Mouse (Mus musculus) ES-Bruce4 (cell line): Measurements from ENCODE around the gene Notum. TPM values are rescaled to one million over a fixed set of nuclear protein-coding genes. Genes with fewer than 3 reads are reported as not detected.

Source experiments
- H3K27ac ChIP-seq: 2 replicates; pipeline ENCODE4 v1.5.1; 2012; ENCODE audit warnings: low read length, inconsistent platforms; ENCODE audit not compliant: insufficient read depth
- H3K27me3 ChIP-seq: 2 replicates; pipeline ENCODE4 v1.6.1; 2012; ENCODE audit warnings: mild to moderate bottlenecking, low read length, inconsistent platforms; ENCODE audit not compliant: control insufficient read depth, poor library complexity, insufficient read depth, severe bottlenecking
- H3K36me3 ChIP-seq: 2 replicates; pipeline ENCODE4 v1.6.1; 2012; ENCODE audit warnings: inconsistent platforms, mild to moderate bottlenecking, low read length, moderate library complexity; ENCODE audit not compliant: control insufficient read depth, poor library complexity, insufficient read depth, severe bottlenecking
- H3K4me1 ChIP-seq: one replicate; pipeline ENCODE4 v1.8.1; 2011; ENCODE audit warnings: low read length; ENCODE audit not compliant: control insufficient read depth, insufficient read depth
- H3K4me3 ChIP-seq: 2 replicates; pipeline ENCODE4 v1.5.1; 2011; ENCODE audit warnings: low read depth, mild to moderate bottlenecking, low read length
- H3K9ac ChIP-seq: 2 replicates; pipeline ENCODE4 v1.6.1; 2012; ENCODE audit warnings: low read depth, mild to moderate bottlenecking, inconsistent platforms; ENCODE audit not compliant: poor library complexity, severe bottlenecking
- H3K9me3 ChIP-seq: replicated peaks from 2 replicates; pipeline ENCODE4 v1.6.1; 2012; ENCODE audit warnings: mild to moderate bottlenecking, low read length, inconsistent platforms; ENCODE audit not compliant: control insufficient read depth, poor library complexity, insufficient read depth, severe bottlenecking
- CTCF ChIP-seq: IDR thresholded peaks from one replicate; pipeline ENCODE4 v1.8.1; 2011; ENCODE audit warnings: low read depth, low read length
- EP300 ChIP-seq: IDR thresholded peaks from 2 replicates; pipeline ENCODE4 v1.6.1; 2011; ENCODE audit warnings: low read depth, low read length; ENCODE audit not compliant: insufficient read depth
- POLR2A ChIP-seq: IDR thresholded peaks from one replicate; pipeline ENCODE4 v1.8.1; 2011; ENCODE audit warnings: low read length; ENCODE audit not compliant: insufficient read depth
- polyA plus RNA-seq: library from polyadenylated mRNA; stranded (reverse); fragments of >200 nt; gene quantifications from 2 replicates; pipeline ENCODE4 v1.2.4, GENCODE M21; 2011; ENCODE audit warnings: low read depth; ENCODE audit not compliant: missing spikeins, insufficient read depth, insufficient read length

Gene Notum
- polyA plus RNA-seq, 1 experiment = 2.3 TPM

GRCm38 (mm10) chr11:120695184-120695583 lies 34.2 kb upstream of the Notum start:
- Histone ChIP-seq H3K4me3 (no peak overlapping the region), H3K9me3 (no peaks in the 10 kb centered on the region; the same call in 1 of the 2 replicates), H3K27me3 (no peaks in the 10 kb centered on the region), H3K27ac (no peak overlapping the region), H3K36me3 (peaks cover 5% of the 10 kb centered on the region; the same call in 1 of the 2 replicates), H3K9ac (no peak overlapping the region), H3K4me1 (no peaks in the 10 kb centered on the region)
- TF ChIP-seq POLR2A (no peak), EP300 (no peak), CTCF (no peak)

GRCm38 (mm10) chr11:120693461-120693860 lies 32.5 kb upstream of the Notum start:
- Histone ChIP-seq H3K27me3 (no peaks in the 10 kb centered on the region), H3K9ac (no peak overlapping the region), H3K4me1 (no peaks in the 10 kb centered on the region), H3K27ac (no peak overlapping the region), H3K36me3 (peaks cover 12% of the 10 kb centered on the region), H3K4me3 (no peak overlapping the region), H3K9me3 (no peaks in the 10 kb centered on the region; the same call in 1 of the 2 replicates)
- TF ChIP-seq EP300 (no peak), CTCF (no peak), POLR2A (no peak)

GRCm38 (mm10) chr11:120692471-120693011 lies 31.6 kb upstream of the Notum start:
- Histone ChIP-seq H3K4me1 (no peaks in the 10 kb centered on the region), H3K9me3 (no peaks in the 10 kb centered on the region; the same call in 1 of the 2 replicates), H3K27me3 (no peaks in the 10 kb centered on the region), H3K4me3 (no peak overlapping the region), H3K9ac (no peak overlapping the region), H3K27ac (no peak overlapping the region), H3K36me3 (peaks cover 12% of the 10 kb centered on the region)
- no peak for TF ChIP-seq POLR2A
- TF ChIP-seq CTCF = no peak

GRCm38 (mm10) chr11:120689365-120689764 lies 28.4 kb upstream of the Notum start:
- H3K27me3 ChIP-seq = no peaks in the 10 kb centered on the region
- no peak overlapping the region for H3K4me3 ChIP-seq
- no peak overlapping the region for H3K27ac ChIP-seq
- H3K36me3 ChIP-seq = peaks cover 12% of the 10 kb centered on the region
- H3K9ac ChIP-seq = no peak overlapping the region
- no peaks in the 10 kb centered on the region for H3K9me3 ChIP-seq
- no peaks in the 10 kb centered on the region for H3K4me1 ChIP-seq
- no peak for TF ChIP-seq EP300
- TF ChIP-seq POLR2A = no peak
- no peak for TF ChIP-seq CTCF

GRCm38 (mm10) chr11:120686650-120687272 lies 25.8 kb upstream of the Notum start:
- H3K27ac ChIP-seq = no peak overlapping the region
- no peak overlapping the region for H3K9ac ChIP-seq
- H3K36me3 ChIP-seq = peaks cover 11% of the 10 kb centered on the region
- TF ChIP-seq CTCF (no peak), EP300 (no peak), POLR2A (no peak)
- no peak overlapping the region for H3K4me3 ChIP-seq
- no peaks in the 10 kb centered on the region for H3K9me3 ChIP-seq
- H3K27me3 ChIP-seq = no peaks in the 10 kb centered on the region
- no peaks in the 10 kb centered on the region for H3K4me1 ChIP-seq

GRCm38 (mm10) chr11:120684660-120685059 lies 23.7 kb upstream of the Notum start:
- Histone ChIP-seq H3K27me3 (no peaks in the 10 kb centered on the region), H3K27ac (no peak overlapping the region), H3K9me3 (no peaks in the 10 kb centered on the region), H3K36me3 (peaks cover 12% of the 10 kb centered on the region), H3K4me3 (no peak overlapping the region), H3K4me1 (no peaks in the 10 kb centered on the region), H3K9ac (no peak overlapping the region)
- TF ChIP-seq CTCF (no peak), EP300 (no peak), POLR2A (no peak)
